Mouse (Mus musculus) frontal cortex, postnatal 10 days (tissue): ENCODE data around the gene Vmn2r36.
"Not testable (repeated sequence)": the region's sequence is repeated elsewhere in the genome, so short reads cannot be mapped to it uniquely, and the experiment has no call there.

Source experiments
- DNase-seq, 2 experiments: peaks; one replicate each; pipeline ENCODE4 v3.0.0; 2022; ENCODE audit warnings: low spot score in 2 of 2, mixed read lengths in 1 of 2

The Vmn2r36 gene

GRCm38 (mm10) chr7:7902395-7902794 lies at the start of gene Vmn2r36:
TSS of gene Vmn2r36 (minus strand) at chr7:7902495.
- not testable (repeated sequence) for DNase-seq
